Mouse (Mus musculus) testis, adult 2 months (tissue): ENCODE measurements around the gene Mpi.

ENCODE experiments used
- CTCF ChIP-seq: fragments of 200-500 bp; IDR thresholded peaks from 2 replicates; pipeline ENCODE4 v1.5.1; 2012; ENCODE audit warnings: low read depth, mild to moderate bottlenecking, inconsistent platforms, low read length, moderate library complexity; ENCODE audit not compliant: control insufficient read depth, insufficient read depth, insufficient replicate concordance
- POLR2A ChIP-seq: fragments of 200-500 bp; IDR thresholded peaks from 2 replicates; pipeline ENCODE4 v1.6.1; 2012; ENCODE audit warnings: low read depth, mild to moderate bottlenecking, inconsistent platforms, low read length, moderate library complexity; ENCODE audit not compliant: control insufficient read depth

DNA sequence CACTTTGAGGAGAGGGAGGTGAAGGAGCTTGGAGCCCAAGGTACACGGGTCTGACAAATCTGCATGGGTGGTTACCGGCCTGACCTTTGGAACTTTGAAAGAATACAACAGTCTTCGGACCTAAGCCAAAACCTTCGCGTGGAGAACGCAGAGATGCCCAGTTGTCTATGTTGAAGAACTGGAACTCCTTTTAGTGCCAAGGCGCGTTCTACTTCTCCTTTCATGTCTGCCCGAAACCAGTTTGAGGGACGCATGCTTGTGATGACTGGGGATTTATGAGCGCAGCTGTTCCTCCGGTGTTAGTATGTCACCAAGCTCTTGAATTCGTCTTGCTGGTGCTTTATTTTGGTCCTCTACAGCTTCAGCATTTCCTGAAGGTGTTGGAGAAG lies 9.1 kb upstream of the Mpi start:
- TF ChIP-seq CTCF: no peak
- TF ChIP-seq POLR2A: no peak
